Comparison of ENCODE assay signal across 8 mouse cellular contexts in genomic region chr13:107846621-107847178, GRCm38 (mm10).
A peak's percentile ranks its signal among the peaks of the same experiment; 100 is the strongest.
DNase-seq lines count a peak whose midpoint lies in the region; ATAC-seq and TF ChIP-seq lines count a peak whose summit lies in the region.

No protein-coding gene starts in this region.

- H3K36me3 ChIP-seq in liver, postnatal 0 days (replicated peaks; ENCODE audit: insufficient read depth, low read length), result no peaks in the 10 kb centered on the region
- H3K36me3 ChIP-seq in liver, embryonic 11.5 days (ENCODE audit: control insufficient read depth, insufficient read depth, low read length), result no peaks in the 10 kb centered on the region
- no peaks in the 10 kb centered on the region for H3K36me3 ChIP-seq in forebrain, embryonic 14.5 days (ENCODE audit: control insufficient read depth, insufficient read depth, low read length)
- H3K36me3 ChIP-seq in kidney, embryonic 15.5 days, result no peaks in the 10 kb centered on the region
- no peaks in the 10 kb centered on the region for H3K36me3 ChIP-seq in myocyte (ENCODE audit: control insufficient read depth, insufficient read depth)
- no peaks in the 10 kb centered on the region for H3K36me3 ChIP-seq in liver, embryonic 12.5 days

- no peak overlapping the region for H3K9ac ChIP-seq in liver, postnatal 0 days (replicated peaks)
- H3K9ac ChIP-seq in liver, embryonic 11.5 days (ENCODE audit: low read depth, low read length), result no peak overlapping the region
- H3K9ac ChIP-seq in forebrain, embryonic 14.5 days (ENCODE audit: low read length), result peak overlapping the region; percentile 26; the same call in 1 of the 2 replicates
- H3K9ac ChIP-seq in kidney, embryonic 15.5 days, result no peak overlapping the region
- no peak overlapping the region for H3K9ac ChIP-seq in liver, embryonic 12.5 days

- WGBS in liver, postnatal 0 days (ENCODE audit: insufficient replicate concordance), result 67% methylated on average over 10 of the region's 10 CpGs
- 72% methylated on average over 10 of the region's 10 CpGs for WGBS in liver, embryonic 11.5 days
- 4% methylated on average over 10 of the region's 10 CpGs for WGBS in forebrain, embryonic 14.5 days
- WGBS in kidney, embryonic 15.5 days, result 35% methylated on average over 10 of the region's 10 CpGs
- WGBS in liver, embryonic 12.5 days (ENCODE audit: insufficient replicate concordance), result 68% methylated on average over 10 of the region's 10 CpGs

- H3K9me3 ChIP-seq in liver, postnatal 0 days (ENCODE audit: low read length), result no peaks in the 10 kb centered on the region
- H3K9me3 ChIP-seq in liver, embryonic 11.5 days (ENCODE audit: control insufficient read depth, low read length), result no peaks in the 10 kb centered on the region
- no peaks in the 10 kb centered on the region for H3K9me3 ChIP-seq in forebrain, embryonic 14.5 days (replicated peaks; ENCODE audit: control insufficient read depth, low read length)
- no peaks in the 10 kb centered on the region for H3K9me3 ChIP-seq in kidney, embryonic 15.5 days (replicated peaks)
- H3K9me3 ChIP-seq in liver, embryonic 12.5 days (replicated peaks), result no peaks in the 10 kb centered on the region

- H3K4me2 ChIP-seq in liver, postnatal 0 days (ENCODE audit: low read depth, low read length), result peak overlapping the region; percentile 38
- no peak overlapping the region for H3K4me2 ChIP-seq in liver, embryonic 11.5 days
- H3K4me2 ChIP-seq in forebrain, embryonic 14.5 days (ENCODE audit: low read length), result peak overlapping the region; percentile 38
- peak overlapping the region; percentile 47 for H3K4me2 ChIP-seq in kidney, embryonic 15.5 days
- H3K4me2 ChIP-seq in myocyte (ENCODE audit: low read depth), result peak overlapping the region; percentile 42
- no peak overlapping the region for H3K4me2 ChIP-seq in liver, embryonic 12.5 days

- H3K4me1 ChIP-seq in liver, postnatal 0 days (ENCODE audit: insufficient read depth), result peaks cover 8% of the 10 kb centered on the region
- peaks cover 33% of the 10 kb centered on the region for H3K4me1 ChIP-seq in liver, embryonic 11.5 days (replicated peaks; ENCODE audit: control insufficient read depth, insufficient read depth, low read length)
- H3K4me1 ChIP-seq in forebrain, embryonic 14.5 days (ENCODE audit: control insufficient read depth, insufficient read depth, low read length), result peaks cover 44% of the 10 kb centered on the region
- H3K4me1 ChIP-seq in kidney, embryonic 15.5 days, result peaks cover 80% of the 10 kb centered on the region
- peaks cover 25% of the 10 kb centered on the region for H3K4me1 ChIP-seq in liver, embryonic 12.5 days

- no peak for TF ChIP-seq EP300 in liver, postnatal 0 days (IDR thresholded peaks at IDR 0.05; ENCODE audit: low read depth)

- no peak overlapping the region for H3K27ac ChIP-seq in liver, postnatal 0 days (ENCODE audit: low read depth)
- H3K27ac ChIP-seq in liver, embryonic 11.5 days (ENCODE audit: low read depth, low read length), result no peak overlapping the region
- peak overlapping the region; percentile 45; the same call in 1 of the 2 replicates for H3K27ac ChIP-seq in forebrain, embryonic 14.5 days (ENCODE audit: low read depth, low read length)
- H3K27ac ChIP-seq in kidney, embryonic 15.5 days, result peak overlapping the region; percentile 74
- no peak overlapping the region for H3K27ac ChIP-seq in liver, embryonic 12.5 days

- H3K79me2 ChIP-seq in myocyte (ENCODE audit: control insufficient read depth, insufficient read depth), result peaks cover 54% of the 10 kb centered on the region

- no peak overlapping the region for H3ac ChIP-seq in myocyte (ENCODE audit: control insufficient read depth, insufficient read length)

- no peak for TF ChIP-seq CTCF in liver, postnatal 0 days (IDR thresholded peaks at IDR 0.05; ENCODE audit: low read depth)

- no peak overlapping the region for H3K4me3 ChIP-seq in liver, postnatal 0 days (ENCODE audit: low read depth, low read length)
- no peak overlapping the region for H3K4me3 ChIP-seq in liver, embryonic 11.5 days (ENCODE audit: low read depth, low read length)
- 0 out of 2 replicates have a peak overlapping the region, but pooled peaks have one; percentile 0 for H3K4me3 ChIP-seq in forebrain, embryonic 14.5 days (ENCODE audit: low read depth, low read length)
- H3K4me3 ChIP-seq in kidney, embryonic 15.5 days (replicated peaks), result peak overlapping the region; percentile 6; the same call in 1 of the 2 replicates
- H3K4me3 ChIP-seq in myocyte, result no peak overlapping the region
- no peak overlapping the region for H3K4me3 ChIP-seq in liver, embryonic 12.5 days

- no peak for ATAC-seq in liver, postnatal 0 days
- ATAC-seq in liver, embryonic 11.5 days (replicated peaks; ENCODE audit: low FRiP score), result no peak
- ATAC-seq in forebrain, embryonic 14.5 days, result peak; percentile 58
- peak; percentile 38; the same call in 1 of the 2 replicates for ATAC-seq in kidney, embryonic 15.5 days (replicated peaks; ENCODE audit: low FRiP score)
- no peak for ATAC-seq in frontal cortex, adult (ENCODE audit: low TSS enrichment)
- ATAC-seq in liver, embryonic 12.5 days, result no peak

- no peak for DNase-seq in liver, postnatal 0 days
- no peak for DNase-seq in liver, embryonic 11.5 days (ENCODE audit: low spot score)
- peak; percentile 78 for DNase-seq in forebrain, embryonic 14.5 days (ENCODE audit: low spot score)
- DNase-seq in B cell, adult 2 months, result no peak

- H3K27me3 ChIP-seq in liver, postnatal 0 days (ENCODE audit: insufficient read depth, low read length), result no peaks in the 10 kb centered on the region
- H3K27me3 ChIP-seq in liver, embryonic 11.5 days (replicated peaks; ENCODE audit: control insufficient read depth, insufficient read depth, low read length), result no peaks in the 10 kb centered on the region
- no peaks in the 10 kb centered on the region for H3K27me3 ChIP-seq in forebrain, embryonic 14.5 days (replicated peaks; ENCODE audit: control insufficient read depth, insufficient read depth, low read length)
- no peaks in the 10 kb centered on the region for H3K27me3 ChIP-seq in kidney, embryonic 15.5 days
- H3K27me3 ChIP-seq in myocyte (ENCODE audit: control insufficient read depth, insufficient read depth, insufficient read length), result no peaks in the 10 kb centered on the region
- H3K27me3 ChIP-seq in liver, embryonic 12.5 days (replicated peaks), result no peaks in the 10 kb centered on the region

- no peak for TF ChIP-seq POLR2A in myocyte (IDR thresholded peaks at IDR 0.05; ENCODE audit: insufficient read length, low read depth)

TF ChIP-seq in myocyte, 11 proteins besides CTCF, POLR2A, EP300 and RAD21:
- TF ChIP-seq POLR2AphosphoS2 (IDR thresholded peaks at IDR 0.05; ENCODE audit: insufficient read length, low read depth) (no peak), MYOD1 (IDR thresholded peaks at IDR 0.05; ENCODE audit: control insufficient read depth in 1 of 3, insufficient read length in 2 of 3, low read depth in 2 of 3) (peak in 2 of 3 experiments; percentile 36 to 73), MYOG (IDR thresholded peaks at IDR 0.05; ENCODE audit: control insufficient read depth in 1 of 3, insufficient read depth in 1 of 3, insufficient read length in 2 of 3, low read depth in 2 of 3) (peak in 1 of 3 experiments; percentile 76), TCF12 (IDR thresholded peaks at IDR 0.05; ENCODE audit: insufficient read depth, poor library complexity, severe bottlenecking) (peak; percentile 60), MAX (IDR thresholded peaks at IDR 0.05; ENCODE audit: low read depth) (no peak)
TF ChIP-seq in myocyte: peak in this region for 3.

Comparison
In these comparisons a context has a peak if more than half of its experiments do, and no peak if none do; other contexts are left out.
1. H3K4me2 ChIP-seq: peak in liver, postnatal 0 days (single experiment), forebrain, embryonic 14.5 days (single experiment), kidney, embryonic 15.5 days (single experiment) and myocyte (single experiment); none in liver, embryonic 11.5 days (single experiment) and liver, embryonic 12.5 days (single experiment).
2. ATAC-seq: peak in forebrain, embryonic 14.5 days (single experiment) and kidney, embryonic 15.5 days (single experiment); none in liver, postnatal 0 days (single experiment), liver, embryonic 11.5 days (single experiment), frontal cortex, adult (single experiment) and liver, embryonic 12.5 days (single experiment).
3. H3K27ac ChIP-seq: peak in forebrain, embryonic 14.5 days (single experiment) and kidney, embryonic 15.5 days (single experiment); none in liver, postnatal 0 days (single experiment), liver, embryonic 11.5 days (single experiment) and liver, embryonic 12.5 days (single experiment).
4. H3K4me3 ChIP-seq: peak in forebrain, embryonic 14.5 days (single experiment) and kidney, embryonic 15.5 days (single experiment); none in liver, postnatal 0 days (single experiment), liver, embryonic 11.5 days (single experiment), myocyte (single experiment) and liver, embryonic 12.5 days (single experiment).